Mouse (Mus musculus) hematopoietic multipotent progenitor cell, adult 10-12 weeks (in vitro differentiated cells): Measurements from ENCODE around the gene Gm5152. TPM values are rescaled to one million over a fixed set of nuclear protein-coding genes. Genes with fewer than 3 reads are reported as not detected.

Source experiments
- polyA plus RNA-seq: library from polyadenylated mRNA; stranded (reverse); fragments of >175 nt; gene quantifications from 2 replicates; pipeline ENCODE4 v1.2.3, GENCODE M21; 2012; ENCODE audit warnings: low replicate concordance

The Gm5152 gene
- polyA plus RNA-seq: not detected in 2 replicates

GRCm38 (mm10) chr5:10246426-10246825, at the start of gene Gm5152:
Gene Gm5152 (minus strand): TSS chr5:10246526.

